Mouse (Mus musculus) 416B (cell line): ENCODE data around the gene Slc6a6.

Source experiments
- DNase-seq: peaks from one replicate; pipeline ENCODE4 v3.0.0; 2011; ENCODE audit warnings: low read depth

Gene Slc6a6

GRCm38 (mm10) chr6:91776543-91776942, 92.7 kb downstream of the Slc6a6 start:
- DNase-seq = peak; percentile 70

- no peak for DNase-seq
Measured at GRCm38 (mm10) chr6:91779206-91779605, 95.4 kb downstream of the Slc6a6 start.

GRCm38 (mm10) chr6:91785018-91785417, 101.2 kb downstream of the Slc6a6 start:
- DNase-seq = no peak

GRCm38 (mm10) chr6:91788311-91788798, 104.5 kb downstream of the Slc6a6 start:
- DNase-seq = no peak

GRCm38 (mm10) chr6:91795640-91796039, 111.8 kb downstream of the Slc6a6 start:
- no peak for DNase-seq

- DNase-seq = no peak
Measured at GRCm38 (mm10) chr6:91796064-91796463, 112.2 kb downstream of the Slc6a6 start.

GRCm38 (mm10) chr6:91796736-91797135, 112.9 kb downstream of the Slc6a6 start:
- no peak for DNase-seq

- DNase-seq = no peak
Measured at GRCm38 (mm10) chr6:91798496-91798895, 114.6 kb downstream of the Slc6a6 start.

- no peak for DNase-seq
Measured at GRCm38 (mm10) chr6:91804177-91804576, 120.3 kb downstream of the Slc6a6 start.

- no peak for DNase-seq
Measured at GRCm38 (mm10) chr6:91807169-91807568, 123.3 kb downstream of the Slc6a6 start.

GRCm38 (mm10) chr6:91808022-91808421, 124.2 kb downstream of the Slc6a6 start:
- no peak for DNase-seq
